Mouse (Mus musculus) ovary, adult 18-20 months (tissue): ENCODE data around the gene M1ap.

ENCODE experiments used
- DNase-seq: peaks from one replicate; pipeline ENCODE4 v3.0.0; 2022; ENCODE audit warnings: low spot score, mixed read lengths

Gene M1ap

DNA sequence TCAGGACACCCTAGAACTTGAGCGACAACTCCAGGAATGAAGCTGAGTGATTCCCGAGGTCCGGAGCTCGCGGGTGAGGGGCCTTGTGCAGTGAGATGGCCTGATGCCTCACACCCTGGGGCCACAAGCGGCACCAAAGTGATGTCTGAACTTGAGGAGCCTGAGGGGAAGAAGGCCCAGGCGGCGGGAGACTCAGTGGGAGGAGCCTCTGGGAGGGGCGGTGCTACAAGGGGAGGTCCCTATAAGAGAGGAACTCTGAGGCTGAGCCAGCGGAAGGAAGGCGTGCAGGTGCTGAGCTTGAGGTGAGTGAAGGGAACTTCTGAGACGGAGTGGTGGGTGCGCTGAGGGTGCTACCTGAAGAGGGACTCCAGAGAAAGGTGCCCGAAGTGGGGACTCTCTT, at the start of gene M1ap:
TSS of gene M1ap (plus strand) at position 252 of the 400 bp plus-strand sequence.
- no peak for DNase-seq

DNA sequence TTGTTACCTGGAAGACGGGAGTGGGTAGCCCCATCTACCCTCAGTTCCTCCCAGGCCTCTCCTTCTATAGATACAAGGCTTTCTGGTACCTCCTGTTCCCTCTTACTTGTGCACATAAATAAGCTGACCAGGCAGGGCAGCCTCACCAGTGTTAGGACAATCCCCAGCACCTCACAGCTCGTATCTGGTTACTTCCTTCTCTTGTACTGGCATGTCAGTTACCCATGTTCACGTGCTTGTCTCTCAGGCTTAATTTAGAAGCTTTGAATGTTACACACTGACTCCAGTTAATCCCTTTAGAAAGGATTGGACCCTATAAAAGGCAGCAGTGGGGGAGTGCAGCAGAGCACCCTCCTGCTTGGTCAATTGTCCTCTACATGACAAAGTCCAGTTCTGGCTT, 49.4 kb upstream of the M1ap start:
- no peak for DNase-seq

DNA sequence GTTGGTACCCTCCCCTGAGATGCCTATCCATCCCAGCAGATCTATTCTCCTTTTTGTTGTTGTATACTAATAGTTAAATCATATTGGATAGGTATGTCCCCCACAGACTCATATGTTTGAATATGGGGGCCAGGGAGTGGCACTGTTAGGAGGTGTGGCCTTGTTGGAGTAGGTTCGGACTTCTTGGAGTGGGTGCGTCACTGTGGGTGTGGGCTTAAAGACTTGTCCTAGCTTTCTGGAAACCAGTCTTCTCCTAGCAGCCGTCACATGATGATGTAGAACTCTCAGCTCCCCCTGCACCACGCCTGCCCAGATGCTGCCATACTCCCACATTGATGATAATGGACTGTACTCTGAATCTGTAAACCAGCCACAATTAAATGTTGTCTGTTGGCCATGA, 48.5 kb upstream of the M1ap start:
- DNase-seq, result no peak

DNA sequence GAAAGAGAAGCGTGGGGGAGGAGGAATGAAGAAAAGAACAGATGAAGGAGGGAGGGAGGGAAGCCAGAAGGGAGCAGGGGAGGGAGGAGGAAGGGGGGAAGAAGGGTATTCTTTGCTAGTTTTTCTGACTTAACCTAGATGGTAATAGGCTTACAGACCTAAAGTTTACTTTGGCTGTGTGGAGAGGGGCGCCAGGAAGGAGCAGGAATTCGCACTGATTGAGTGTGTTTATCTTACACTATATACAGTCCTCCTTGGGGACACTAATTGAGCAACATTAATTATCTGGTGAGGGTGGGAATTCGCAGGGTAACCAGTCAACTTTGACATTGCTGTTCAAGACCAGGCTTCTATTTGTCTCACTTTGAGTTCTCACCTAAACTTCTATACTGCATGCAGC, 48.0 kb upstream of the M1ap start:
- DNase-seq, result no peak

DNA sequence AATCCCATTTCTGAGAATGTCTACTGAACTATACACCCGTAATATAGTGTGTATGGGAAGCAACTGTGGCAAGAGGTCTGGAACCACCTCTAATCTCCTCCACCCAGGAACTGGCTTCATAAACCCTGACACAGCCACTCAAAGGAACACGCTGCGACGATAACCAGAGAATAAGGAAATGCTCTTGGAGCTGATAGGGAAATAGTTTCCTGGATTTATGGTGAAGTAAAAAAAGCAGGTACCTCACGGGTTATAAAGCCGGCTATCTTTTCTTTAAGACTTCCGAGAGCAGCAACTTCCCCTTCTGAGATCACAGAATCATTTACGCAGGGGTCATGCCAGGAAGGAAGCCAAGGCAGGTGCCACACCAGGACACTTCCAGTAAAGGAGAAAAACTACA, 44.1 kb upstream of the M1ap start:
- no peak for DNase-seq

DNA sequence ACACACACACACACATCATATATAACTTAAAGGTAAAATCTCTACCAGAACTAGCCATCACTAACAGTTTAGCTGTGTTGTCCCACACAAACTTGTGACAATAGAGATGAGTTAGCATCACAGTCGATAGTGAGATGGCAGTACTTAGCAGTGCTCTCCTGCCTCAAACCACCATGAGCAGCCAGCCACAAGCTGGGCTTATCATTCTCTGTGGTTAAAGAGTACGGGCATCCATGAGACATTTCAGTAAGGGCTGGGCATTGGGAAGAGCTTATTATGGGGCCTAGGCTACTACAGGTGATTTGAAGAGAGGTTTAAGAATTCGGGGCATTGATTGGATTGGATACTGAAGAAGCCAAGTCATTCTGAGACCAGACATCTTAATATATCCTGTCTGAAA, 39.7 kb upstream of the M1ap start:
- DNase-seq, result no peak

DNA sequence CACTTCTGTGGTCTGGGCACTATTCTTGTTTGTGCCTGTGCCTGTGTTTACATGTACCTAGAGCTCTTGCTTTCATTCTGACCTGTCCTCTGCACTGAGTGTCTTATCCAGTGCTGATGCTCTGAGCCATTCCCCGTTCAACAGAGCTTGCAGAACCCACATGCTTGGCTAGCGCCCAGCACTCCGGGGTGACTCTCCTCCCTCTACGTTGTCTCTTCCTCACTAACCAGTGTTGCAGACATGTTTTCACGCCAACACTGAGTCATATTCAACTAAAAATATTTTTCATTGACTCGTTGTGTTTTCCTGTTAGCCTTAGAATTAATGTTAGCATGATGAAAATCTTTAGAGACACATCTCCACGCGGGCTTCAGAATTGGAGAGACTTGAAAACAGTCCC, 38.7 kb upstream of the M1ap start:
- DNase-seq, result no peak

DNA sequence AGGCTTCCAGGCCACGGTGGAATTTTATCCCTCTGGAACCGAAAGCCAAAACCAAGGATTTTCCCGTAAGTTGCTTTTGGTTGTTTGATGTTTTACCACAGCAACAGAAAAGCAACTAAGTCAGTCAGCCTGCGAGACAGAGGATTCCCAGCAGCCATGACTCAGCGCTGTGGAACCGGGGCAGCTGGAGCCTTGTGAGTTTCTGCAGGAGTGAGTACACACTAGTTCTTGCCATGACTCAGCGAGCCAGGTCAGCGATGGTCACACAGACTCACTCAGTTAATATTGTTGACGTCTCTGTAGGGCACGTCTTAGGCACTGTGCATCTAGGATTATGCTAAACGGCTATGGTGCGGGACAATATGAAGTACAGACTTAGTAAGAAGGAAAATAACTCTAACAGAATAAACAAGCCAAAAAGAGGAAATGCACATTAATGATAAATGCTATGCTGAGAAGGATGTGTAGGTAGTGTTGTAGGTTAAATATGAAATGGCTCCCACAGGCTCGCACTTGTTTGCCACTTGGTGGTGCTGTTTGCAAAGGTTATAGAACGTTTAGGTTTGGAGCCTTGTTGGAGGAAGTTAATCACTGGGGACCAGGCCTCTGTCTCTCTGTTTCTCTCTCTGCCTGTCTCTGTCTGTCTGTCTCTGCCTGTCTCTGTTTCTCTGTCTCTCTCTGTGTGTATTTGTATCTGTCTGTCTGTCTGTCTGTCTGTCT, 37.4 kb upstream of the M1ap start:
- DNase-seq, result no peak

DNA sequence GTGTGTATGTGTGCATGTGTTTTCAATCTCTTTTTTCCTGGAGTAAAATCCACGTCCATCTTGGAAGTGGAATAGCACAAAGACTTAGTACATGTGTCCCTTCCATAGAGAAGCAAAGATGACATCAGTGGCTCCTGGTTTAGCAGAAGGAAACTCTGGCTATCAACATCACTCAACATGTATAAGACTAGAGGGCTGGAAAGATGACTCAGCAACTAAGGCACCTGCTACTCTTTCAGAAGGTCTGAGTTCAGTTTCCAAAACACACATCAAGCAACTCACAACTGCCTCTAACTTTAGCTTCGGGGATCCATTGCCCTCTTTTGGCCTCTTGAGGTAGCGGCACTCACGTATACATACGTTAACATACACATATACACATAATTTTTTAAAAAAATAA, 35.4 kb upstream of the M1ap start:
- DNase-seq, result no peak

DNA sequence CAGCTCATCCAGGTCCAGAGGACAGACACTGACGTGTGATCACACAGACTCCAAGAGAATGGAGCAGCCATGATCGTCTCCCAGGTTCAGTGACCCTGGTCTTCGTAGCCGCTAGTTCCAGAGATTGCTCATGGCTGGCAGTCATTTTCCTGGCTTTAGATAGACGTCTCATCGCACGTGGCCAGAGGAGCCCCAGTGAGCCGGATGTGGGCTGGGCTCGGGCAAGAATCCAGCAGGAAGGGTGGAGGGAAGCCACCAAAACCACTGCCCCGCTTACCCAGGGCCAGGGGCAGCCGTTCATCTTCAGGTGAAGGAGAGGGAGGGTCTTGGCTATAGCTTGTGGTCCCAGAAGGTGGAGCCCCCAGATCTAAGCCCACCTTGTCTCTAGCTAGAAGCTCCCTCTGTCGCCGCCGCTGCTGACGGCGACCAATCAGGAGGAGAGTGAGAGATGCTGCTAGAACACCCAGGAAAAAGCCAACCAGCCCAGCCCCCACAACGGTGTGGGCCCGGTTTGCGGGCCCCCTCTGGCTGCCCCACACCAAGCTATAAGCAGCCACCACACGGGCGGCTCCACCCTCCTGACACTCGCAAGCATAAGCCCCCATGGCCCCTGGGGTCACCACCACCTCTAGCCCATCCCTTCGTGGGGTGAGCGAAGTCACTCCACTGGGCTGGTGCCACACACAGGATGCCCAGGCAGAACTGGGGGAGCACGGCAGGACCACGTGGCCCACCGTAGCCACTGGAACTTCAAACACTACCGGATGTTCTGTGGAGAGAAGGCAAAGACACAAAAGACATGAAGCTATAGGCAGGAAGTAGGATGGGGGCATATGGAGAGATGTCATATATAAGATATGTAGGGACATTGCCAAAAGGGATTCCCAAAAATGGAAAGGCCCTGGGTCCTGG, 33.1 kb upstream of the M1ap start:
- no peak for DNase-seq

DNA sequence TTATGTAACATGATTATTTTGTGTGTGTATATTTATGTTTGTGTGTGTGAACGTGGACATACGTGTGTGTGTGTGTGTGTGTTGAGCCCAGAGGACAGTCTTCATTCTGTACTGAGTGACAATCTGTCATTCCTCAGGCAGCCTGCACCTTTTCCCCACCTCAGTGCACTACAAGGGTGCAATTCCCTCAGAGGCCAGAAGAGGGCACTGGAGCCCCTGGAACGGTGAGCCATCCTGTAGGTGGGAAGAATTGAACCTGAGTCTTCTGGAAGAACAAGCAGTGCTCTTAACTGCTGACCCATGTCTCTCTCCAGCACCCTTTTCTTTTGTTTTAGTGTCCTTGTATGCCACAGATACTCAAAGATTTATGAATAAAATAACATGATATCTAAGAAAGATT, 30.8 kb upstream of the M1ap start:
- DNase-seq, result no peak

DNA sequence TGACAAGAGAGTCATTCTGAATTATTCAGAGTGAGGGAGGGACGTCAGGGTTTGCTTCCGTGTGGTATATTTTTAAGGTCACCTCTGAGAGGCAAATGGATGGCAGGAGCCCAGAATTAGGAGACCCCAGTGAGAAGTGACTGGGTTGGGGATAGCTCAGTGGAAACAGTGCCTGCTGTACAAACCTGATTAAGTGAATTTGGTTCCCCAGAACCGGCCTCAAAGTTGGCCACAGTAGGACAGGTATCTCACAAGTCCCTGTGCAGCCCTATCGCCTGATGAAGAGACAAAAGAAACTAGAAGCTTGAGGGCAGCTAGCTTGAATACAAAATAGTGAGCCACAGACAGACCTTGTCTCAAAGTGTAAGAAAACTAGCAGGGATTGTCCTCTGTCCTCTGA, 30.2 kb upstream of the M1ap start:
- DNase-seq, result no peak

DNA sequence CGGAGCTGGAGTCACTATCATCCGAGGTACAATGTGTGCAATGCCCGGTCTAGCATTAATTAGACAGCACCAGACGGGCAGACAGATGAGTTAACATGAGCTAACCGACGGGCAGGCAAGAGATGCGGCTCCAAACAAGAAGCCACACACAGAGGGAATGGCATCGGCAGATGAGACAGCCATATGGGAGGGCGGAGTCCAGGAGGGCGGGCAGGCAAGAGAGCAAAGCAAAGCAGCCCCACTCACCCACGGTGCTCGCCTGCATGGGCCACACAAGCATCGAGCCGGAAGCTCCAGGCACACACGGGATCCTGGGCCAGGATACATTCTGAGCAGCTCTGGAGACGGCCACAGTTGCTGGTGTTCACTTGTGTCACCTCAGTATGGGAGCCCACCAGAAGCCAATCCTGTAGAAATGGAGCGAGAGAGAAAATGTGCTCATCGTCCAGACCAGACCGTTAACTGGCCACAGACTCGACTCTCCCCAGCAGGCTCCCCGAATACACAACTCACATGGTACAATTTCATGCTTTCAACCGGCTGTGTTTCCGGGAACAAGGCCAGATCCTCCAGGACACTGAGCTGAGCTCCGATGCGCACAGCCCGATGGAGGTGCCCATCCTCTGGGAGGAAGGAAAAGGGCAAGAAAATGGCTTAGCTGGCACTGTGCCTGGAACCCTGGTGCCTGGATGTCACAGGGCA, 29.5 kb upstream of the M1ap start:
- no peak for DNase-seq

DNA sequence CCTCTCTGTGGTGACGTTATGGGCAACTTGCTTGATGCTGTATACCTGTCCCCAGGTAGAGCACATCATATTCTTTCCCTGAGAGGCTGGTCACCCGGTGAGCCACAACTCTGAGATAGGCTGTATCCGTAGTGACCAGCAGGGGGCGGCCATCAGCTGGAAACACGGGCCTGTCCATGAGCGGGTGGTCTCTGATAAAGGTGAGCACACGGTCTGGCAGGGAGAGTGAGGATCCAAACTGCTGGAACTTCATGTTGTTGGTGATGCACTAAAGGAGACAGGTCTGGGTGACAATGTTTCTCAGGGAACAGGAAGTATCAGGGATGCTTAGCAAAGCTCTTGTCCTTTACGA, 28.9 kb upstream of the M1ap start:
- DNase-seq, result no peak

DNA sequence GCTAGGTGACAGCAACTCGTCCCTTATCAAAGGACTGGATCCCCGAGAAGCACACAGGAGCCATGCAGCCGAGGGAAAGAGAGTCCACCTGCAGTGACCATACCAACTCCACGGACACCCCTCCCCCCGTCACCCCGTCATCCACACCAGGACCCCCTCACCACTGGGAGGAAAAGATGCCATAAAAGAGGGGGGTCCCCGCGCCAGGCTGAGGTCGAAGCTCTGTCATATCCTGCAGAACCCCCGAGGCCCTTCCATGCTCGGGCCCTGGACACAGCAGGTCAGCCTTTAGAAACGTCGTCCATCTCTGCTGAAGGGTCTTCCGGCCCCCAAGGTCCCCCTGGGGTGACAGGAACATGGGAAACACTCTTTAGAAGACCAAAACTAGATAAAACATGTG, 28.3 kb upstream of the M1ap start:
- DNase-seq, result no peak

DNA sequence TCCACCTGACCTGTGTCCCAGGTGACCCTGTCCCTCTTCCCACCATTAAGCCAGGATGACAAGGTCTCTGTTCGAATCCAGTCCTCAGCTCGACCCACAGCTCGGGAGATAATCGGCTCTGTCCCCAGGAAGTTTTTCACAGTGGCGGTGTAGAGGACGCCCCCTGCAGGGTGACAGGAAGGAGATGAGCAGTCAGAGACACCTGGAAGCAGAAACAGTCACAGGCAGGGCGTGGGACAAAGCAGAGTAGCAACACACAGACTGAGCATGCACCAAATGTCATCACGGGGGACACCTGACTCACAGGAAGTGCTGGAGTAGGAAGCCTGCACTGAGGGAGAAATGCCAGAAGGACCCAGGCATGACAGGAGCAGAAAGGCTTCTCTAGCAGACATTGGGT, 27.2 kb upstream of the M1ap start:
- DNase-seq, result no peak

DNA sequence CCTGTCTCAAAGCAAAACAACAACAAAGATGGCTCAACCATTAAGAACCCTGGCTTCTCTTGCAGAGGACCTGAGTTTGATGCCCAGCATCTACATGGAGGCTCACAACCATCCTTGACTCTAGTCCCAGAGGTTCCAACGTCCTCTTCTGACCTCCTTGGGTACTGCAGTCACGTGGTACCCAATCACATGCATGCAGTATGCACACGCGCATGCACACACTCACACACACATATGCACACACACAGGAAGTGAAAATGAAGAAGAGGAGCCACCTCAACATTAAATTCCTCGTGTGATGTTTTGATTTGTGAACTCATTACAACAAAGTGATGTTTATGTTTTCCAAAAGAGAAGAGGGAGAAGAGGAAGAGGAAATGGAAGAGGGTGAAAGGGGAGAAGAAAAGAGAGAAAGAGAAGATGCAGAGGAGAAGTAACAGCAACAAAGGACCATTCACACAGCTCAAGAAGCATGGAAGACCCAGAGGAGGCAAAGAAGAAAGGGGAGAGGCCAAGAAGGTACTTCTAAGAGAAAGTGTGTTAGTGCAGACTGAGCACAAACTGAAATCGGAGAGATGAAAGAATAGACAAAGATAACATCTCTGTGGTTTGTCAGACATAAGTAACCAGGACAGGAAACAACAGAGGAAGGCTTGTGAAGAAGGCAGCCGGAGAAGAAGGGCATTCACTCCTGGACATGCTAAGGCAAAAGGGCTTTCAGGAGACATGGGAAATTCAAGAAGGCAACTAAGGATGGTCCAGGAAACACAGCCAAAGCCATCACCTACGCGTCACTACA, 25.1 kb upstream of the M1ap start:
- DNase-seq, result no peak

DNA sequence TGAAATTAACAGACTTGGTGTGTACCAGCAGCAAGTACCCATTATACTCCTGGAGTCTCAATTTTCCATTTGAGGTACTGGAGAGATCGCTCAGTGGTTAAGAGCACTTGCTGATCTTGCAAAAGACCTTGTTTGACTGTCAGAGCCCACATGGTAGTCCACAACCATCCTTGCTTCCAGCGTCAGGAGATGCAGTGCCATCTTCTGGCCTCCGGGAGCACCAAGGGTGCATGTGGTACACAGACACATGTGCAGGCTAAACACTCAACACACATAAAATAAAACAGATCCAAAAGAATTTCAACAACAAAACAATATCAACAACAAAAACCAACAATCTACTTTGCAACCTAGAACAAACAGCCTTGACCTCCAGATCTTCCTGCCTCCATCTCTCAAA, 21.7 kb upstream of the M1ap start:
- no peak for DNase-seq

DNA sequence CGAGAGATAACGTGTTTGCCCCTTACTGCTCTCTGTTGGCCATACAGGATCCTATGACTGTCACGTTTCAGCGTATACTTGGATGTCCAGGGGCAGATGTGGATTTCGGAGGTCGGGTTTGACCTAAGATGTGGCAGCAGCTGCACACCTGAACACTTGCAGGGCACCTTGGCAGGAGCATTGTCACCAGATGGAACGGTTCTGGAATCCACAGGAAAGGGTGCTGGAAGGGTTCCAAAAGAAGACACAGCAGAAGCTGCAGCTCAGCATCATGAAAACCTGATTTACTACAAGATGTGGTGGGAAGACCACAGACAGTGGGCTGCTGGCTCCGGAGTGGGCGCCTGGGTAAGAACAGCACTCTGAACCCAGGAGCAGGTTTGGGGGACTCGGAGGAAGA, 20.6 kb upstream of the M1ap start:
- DNase-seq, result no peak

DNA sequence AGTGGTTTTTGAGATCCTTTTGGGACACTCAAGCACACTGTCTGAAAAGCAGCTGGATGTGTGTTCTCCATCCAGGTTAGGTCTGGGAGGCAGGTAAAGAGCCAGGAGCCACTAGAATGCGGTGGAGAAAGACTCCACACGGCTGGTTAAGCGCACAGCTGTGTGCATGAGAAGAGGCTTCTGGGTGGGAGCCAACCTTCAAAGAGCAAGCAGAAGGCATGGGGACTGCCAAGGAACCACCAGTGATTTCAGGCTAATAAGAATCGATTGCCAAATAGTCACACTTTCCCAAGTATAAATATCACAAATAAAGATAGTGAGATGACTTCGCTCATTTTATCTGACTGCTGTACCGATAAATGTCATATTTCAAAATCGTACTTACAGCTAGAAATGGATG, 20.2 kb upstream of the M1ap start:
- no peak for DNase-seq

DNA sequence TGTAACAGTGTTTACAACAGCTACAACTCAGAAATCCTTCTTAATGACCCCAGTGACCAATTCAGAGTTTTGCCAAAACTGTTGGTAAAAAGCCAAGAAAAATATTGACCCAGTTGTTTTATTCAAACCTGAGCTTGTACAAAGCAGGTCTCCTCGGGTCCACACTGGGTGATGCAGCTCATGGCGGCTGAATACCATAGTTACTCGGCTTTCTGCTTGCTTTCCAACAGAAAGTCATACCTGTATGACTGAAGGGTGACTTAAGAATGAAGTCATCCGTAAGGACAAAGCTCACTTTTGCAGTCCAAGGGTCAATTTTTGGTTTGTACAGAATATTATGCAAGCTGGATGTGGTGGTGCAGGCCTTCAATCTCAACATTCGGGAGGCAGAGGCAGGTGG, 19.1 kb upstream of the M1ap start:
- DNase-seq, result no peak

DNA sequence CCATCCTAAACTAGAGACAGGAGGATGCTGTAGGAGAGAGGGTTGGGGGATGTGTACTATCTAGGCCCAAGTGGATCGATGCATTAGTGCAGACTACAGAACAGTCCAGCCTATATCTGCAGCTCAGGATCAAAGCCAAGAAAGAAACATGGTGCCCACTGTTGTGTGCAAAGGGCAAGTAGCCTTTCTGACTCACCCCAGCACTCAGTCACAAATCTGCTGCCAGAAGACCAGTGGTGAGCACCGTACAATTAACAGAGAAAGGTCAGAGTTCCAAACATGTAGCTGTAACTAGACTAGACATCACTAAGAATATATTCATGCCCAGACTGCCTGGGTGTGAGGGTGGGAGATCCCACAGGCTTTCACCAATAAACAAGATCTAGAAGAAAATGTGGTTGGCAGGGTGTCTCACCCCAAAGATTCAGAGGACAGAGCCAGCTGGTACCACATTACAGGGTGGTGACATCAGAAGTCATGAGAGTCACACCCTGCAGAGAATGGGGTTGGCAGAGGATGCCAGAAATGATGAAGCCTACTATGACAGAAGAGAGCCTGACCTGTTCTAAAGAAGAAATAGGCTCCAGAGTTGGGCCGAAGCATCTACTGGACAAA, 12.0 kb upstream of the M1ap start:
- DNase-seq, result no peak
